Mouse (Mus musculus) kidney, embryonic 15.5 days (tissue): Measurements from ENCODE around the gene Spert. TPM values are rescaled to one million over a fixed set of nuclear protein-coding genes. Genes with fewer than 3 reads are reported as not detected.

Experiments used
- ATAC-seq: fragments of 200-750 bp; cut with Nextera tagmentation; replicated peaks from 2 replicates; pipeline ENCODE4 v1.8.0; 2017; ENCODE audit warnings: moderate TSS enrichment; ENCODE audit not compliant: low FRiP score
- H3K27ac ChIP-seq: fragments of 300-500 bp; sonication (generic); 2 replicates; pipeline ENCODE4 v1.5.1; 2015; ENCODE audit warnings: mild to moderate bottlenecking, inconsistent platforms
- H3K27me3 ChIP-seq: fragments of 300-500 bp; sonication (generic); 2 replicates; pipeline ENCODE4 v1.6.1; 2015; ENCODE audit warnings: inconsistent platforms
- H3K36me3 ChIP-seq: fragments of 300-500 bp; sonication (generic); 2 replicates; pipeline ENCODE4 v1.6.1; 2015; ENCODE audit warnings: inconsistent platforms
- H3K4me1 ChIP-seq: fragments of 300-500 bp; sonication (generic); 2 replicates; pipeline ENCODE4 v1.6.1; 2015; ENCODE audit warnings: inconsistent platforms
- H3K4me2 ChIP-seq: fragments of 300-500 bp; sonication (generic); 2 replicates; pipeline ENCODE4 v1.6.1; 2015; ENCODE audit warnings: moderate library complexity, mild to moderate bottlenecking, inconsistent platforms
- H3K4me3 ChIP-seq: fragments of 300-500 bp; sonication (generic); replicated peaks from 2 replicates; pipeline ENCODE4 v1.5.1; 2015; ENCODE audit warnings: mild to moderate bottlenecking, inconsistent platforms
- H3K9ac ChIP-seq: fragments of 300-500 bp; sonication (generic); 2 replicates; pipeline ENCODE4 v1.6.1; 2015; ENCODE audit warnings: mild to moderate bottlenecking, inconsistent platforms
- H3K9me3 ChIP-seq: fragments of 300-500 bp; sonication (generic); replicated peaks from 2 replicates; pipeline ENCODE4 v1.6.1; 2016; ENCODE audit warnings: inconsistent platforms
- WGBS: fragments of 180-500 bp; shearing (Covaris S2); methylation state at CpG from one replicate; pipeline ENCODE4 v1.1.7; 2015; ENCODE audit warnings: mixed read lengths; 5-methylcytosine and 5-hydroxymethylcytosine counted together
- polyA plus RNA-seq: library from polyadenylated mRNA; unstranded; fragments of >200 nt; fragmentation: Nextera tagmentation; extraction: Ambion mirVana; gene quantifications from 2 replicates; pipeline ENCODE4 v1.2.1, GENCODE M21; 2015

Gene Spert
- polyA plus RNA-seq, 1 experiment from 2014 or later = not detected

DNA sequence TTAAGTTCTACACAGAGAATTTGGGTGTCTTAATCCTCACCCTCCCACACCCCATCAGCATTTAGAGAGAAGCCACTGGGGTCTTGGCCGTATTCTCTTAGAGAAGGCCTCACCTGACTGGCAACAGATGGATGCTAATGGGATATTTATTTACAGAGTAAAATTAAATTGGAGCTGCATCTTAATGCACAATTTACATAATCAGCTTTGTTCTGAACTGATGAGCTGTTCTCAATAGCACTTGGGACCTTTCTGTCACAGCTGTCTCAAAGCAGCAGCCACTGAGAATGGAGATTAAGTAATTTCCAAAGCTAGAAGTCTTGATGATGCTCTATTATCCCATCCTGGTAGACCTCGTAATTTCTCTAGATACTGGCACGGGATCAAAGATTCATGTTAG lies 26.6 kb downstream of the Spert start:
- Histone ChIP-seq H3K9ac (no peak overlapping the region), H3K9me3 (no peaks in the 10 kb centered on the region)
- ATAC-seq = no peak

DNA sequence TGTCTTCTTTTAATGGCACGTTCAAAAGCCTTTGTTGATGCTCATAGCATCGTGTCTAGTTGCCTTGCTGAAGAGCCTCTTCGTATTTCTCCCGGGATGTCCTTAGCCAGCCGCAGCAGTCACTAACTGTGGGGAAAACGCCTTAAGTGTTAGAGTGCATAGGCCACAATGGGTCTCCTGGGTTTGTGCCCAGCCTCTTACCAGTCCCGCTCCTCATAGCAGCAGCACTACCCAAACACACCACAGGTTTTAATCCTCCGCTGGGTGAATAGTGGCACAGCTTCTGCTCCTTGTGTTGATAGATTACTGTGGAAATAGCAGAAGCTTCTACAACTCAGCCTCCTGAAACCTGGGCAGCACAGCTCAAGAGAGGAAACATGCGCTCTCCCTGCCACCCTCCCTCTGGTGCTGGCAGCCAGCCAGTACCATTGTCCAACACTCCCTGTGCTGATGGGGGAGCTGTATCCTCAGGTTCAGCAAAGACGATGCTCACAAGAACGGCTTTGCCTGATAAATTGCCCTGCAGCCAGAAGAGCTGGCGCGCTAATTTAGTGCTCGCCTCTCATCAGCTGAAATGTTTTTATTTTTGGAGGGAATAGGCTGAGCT lies 27.3 kb downstream of the Spert start:
- Histone ChIP-seq H3K36me3 (no peaks in the 10 kb centered on the region), H3K4me3 (no peak overlapping the region), H3K4me2 (no peak overlapping the region), H3K27ac (no peak overlapping the region), H3K4me1 (peaks cover 4% of the 10 kb centered on the region; the same call in 1 of the 2 replicates), H3K9ac (no peak overlapping the region), H3K9me3 (no peaks in the 10 kb centered on the region), H3K27me3 (no peaks in the 10 kb centered on the region)
- no peak for ATAC-seq
- WGBS = 65% methylated on average over 14 of the region's 14 CpGs

More for the DNA sequence above, 26.6 kb downstream of the Spert start:
- peaks cover 4% of the 10 kb centered on the region; the same call in 1 of the 2 replicates for H3K4me1 ChIP-seq
- H3K27me3 ChIP-seq = no peaks in the 10 kb centered on the region
- no peak overlapping the region for H3K27ac ChIP-seq
- H3K36me3 ChIP-seq = no peaks in the 10 kb centered on the region
- H3K4me3 ChIP-seq = no peak overlapping the region
- no peak overlapping the region for H3K4me2 ChIP-seq
- 88% methylated on average over 3 of the region's 3 CpGs for WGBS

- H3K9me3 ChIP-seq = no peaks in the 10 kb centered on the region
- WGBS = 49% methylated on average over 9 of the region's 9 CpGs
- H3K4me1 ChIP-seq = peaks cover 4% of the 10 kb centered on the region; the same call in 1 of the 2 replicates
- no peaks in the 10 kb centered on the region for H3K27me3 ChIP-seq
- no peak overlapping the region for H3K9ac ChIP-seq
- no peak overlapping the region for H3K27ac ChIP-seq
- no peaks in the 10 kb centered on the region for H3K36me3 ChIP-seq
- H3K4me2 ChIP-seq = no peak overlapping the region
- ATAC-seq = no peak
- H3K4me3 ChIP-seq = no peak overlapping the region
Observed at GRCm38 (mm10) chr14:75561577-75562331, 31.2 kb downstream of the Spert start.

DNA sequence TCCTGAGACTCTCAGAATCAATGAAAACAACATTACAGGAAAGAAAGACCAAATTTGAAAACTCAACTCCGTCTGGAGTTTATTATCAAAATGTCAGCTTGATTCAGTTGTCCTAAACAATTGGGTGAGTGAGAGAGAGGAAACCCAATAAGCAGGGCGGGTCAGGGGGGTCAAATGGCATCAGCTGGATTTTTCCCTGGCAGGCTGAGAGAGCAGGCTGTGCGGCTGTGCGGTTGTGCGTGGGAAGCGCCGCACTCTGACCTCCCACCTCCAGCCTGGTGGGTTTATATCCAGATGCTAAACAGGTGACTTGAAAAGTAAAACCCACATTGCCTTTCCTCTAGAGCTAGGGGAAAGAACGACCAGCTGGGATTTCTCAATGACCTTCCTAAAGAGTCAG lies 51.2 kb downstream of the Spert start:
- H3K4me3 ChIP-seq = no peak overlapping the region
- 21% methylated on average over 8 of the region's 8 CpGs for WGBS
- no peak overlapping the region for H3K9ac ChIP-seq
- H3K27me3 ChIP-seq = no peaks in the 10 kb centered on the region
- ATAC-seq = peak; percentile 43; the same call in 1 of the 2 replicates
- no peaks in the 10 kb centered on the region for H3K36me3 ChIP-seq
- H3K4me2 ChIP-seq = no peak overlapping the region
- H3K9me3 ChIP-seq = no peaks in the 10 kb centered on the region
- peak overlapping the region; percentile 77 for H3K27ac ChIP-seq
- H3K4me1 ChIP-seq = peaks cover 31% of the 10 kb centered on the region

GRCm38 (mm10) chr14:75540996-75541350 lies 51.9 kb downstream of the Spert start:
- no peak overlapping the region for H3K9ac ChIP-seq
- peak overlapping the region; percentile 77 for H3K27ac ChIP-seq
- peaks cover 36% of the 10 kb centered on the region for H3K4me1 ChIP-seq
- no peaks in the 10 kb centered on the region for H3K9me3 ChIP-seq
- H3K27me3 ChIP-seq = no peaks in the 10 kb centered on the region
- 18% methylated on average over 5 of the region's 5 CpGs for WGBS
- H3K36me3 ChIP-seq = no peaks in the 10 kb centered on the region
- 0 out of 2 replicates have a peak, but pooled peaks have one; percentile 24 for ATAC-seq
- no peak overlapping the region for H3K4me3 ChIP-seq
- peak overlapping the region; percentile 14; the same call in 1 of the 2 replicates for H3K4me2 ChIP-seq

GRCm38 (mm10) chr14:75540216-75540995 lies 52.5 kb downstream of the Spert start:
- no peak overlapping the region for H3K9ac ChIP-seq
- peak overlapping the region; percentile 14; the same call in 1 of the 2 replicates for H3K4me2 ChIP-seq
- H3K4me1 ChIP-seq = peaks cover 36% of the 10 kb centered on the region
- peak overlapping the region; percentile 77 for H3K27ac ChIP-seq
- no peaks in the 10 kb centered on the region for H3K9me3 ChIP-seq
- H3K4me3 ChIP-seq = no peak overlapping the region
- H3K36me3 ChIP-seq = no peaks in the 10 kb centered on the region
- WGBS = 66% methylated on average over 17 of the region's 17 CpGs
- ATAC-seq = peak; percentile 43; the same call in 1 of the 2 replicates
- no peaks in the 10 kb centered on the region for H3K27me3 ChIP-seq

DNA sequence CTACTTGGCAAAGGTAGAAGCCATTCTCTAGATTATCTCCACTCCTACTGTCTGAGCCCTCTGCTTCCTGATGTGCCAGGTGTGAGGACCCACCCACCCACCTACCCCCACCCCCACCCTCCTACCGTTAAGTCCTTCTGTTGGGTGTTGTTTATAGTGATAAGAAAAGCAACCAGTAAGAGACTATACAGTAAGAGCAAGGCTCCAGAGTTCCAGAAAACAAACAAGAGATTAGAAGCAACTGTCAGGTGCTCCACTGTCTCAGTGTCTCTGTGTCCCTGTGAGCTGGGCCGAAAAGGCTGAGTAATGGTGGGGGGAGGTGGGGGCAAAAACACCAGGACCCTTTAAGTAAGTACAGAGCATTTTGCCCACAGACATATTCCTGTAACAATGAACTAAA lies 53.7 kb downstream of the Spert start:
- Histone ChIP-seq H3K27me3 (no peaks in the 10 kb centered on the region), H3K4me1 (peaks cover 36% of the 10 kb centered on the region), H3K4me2 (no peak overlapping the region), H3K9ac (no peak overlapping the region), H3K27ac (no peak overlapping the region), H3K4me3 (no peak overlapping the region), H3K9me3 (no peaks in the 10 kb centered on the region), H3K36me3 (no peaks in the 10 kb centered on the region)
- 39% methylated on average over 2 of the region's 2 CpGs for WGBS
- no peak for ATAC-seq

Other genes with a start within 250 kb of the Spert start
- 0.14 and 0.19 TPM in 2 replicates for gene Siah3, start 137.1 kb downstream of the Spert start, polyA plus RNA-seq
- 0.51 and 0.79 TPM in 2 replicates for gene Erich6b, start 49.1 kb upstream of the Spert start, polyA plus RNA-seq
- 21.2 and 21.6 TPM in 2 replicates for gene Cog3, start 161.4 kb upstream of the Spert start, polyA plus RNA-seq
- gene Slc25a30, start 193.9 kb upstream of the Spert start, polyA plus RNA-seq = 9.7 and 10.4 TPM in 2 replicates